Mouse (Mus musculus): ENCODE measurements around the gene Rspo3.

The Rspo3 gene

GRCm38 (mm10) chr10:29432935-29433453, 102.7 kb downstream of the Rspo3 start:
- no peak for DNase-seq (ENCODE audit: low read depth, low spot score)

GRCm38 (mm10) chr10:29426660-29427059, 109.0 kb downstream of the Rspo3 start:
- DNase-seq (ENCODE audit: low read depth, low spot score): no peak

- no peak for DNase-seq (ENCODE audit: low read depth, low spot score)
Measured at GRCm38 (mm10) chr10:29424571-29424970, 111.1 kb downstream of the Rspo3 start.

GRCm38 (mm10) chr10:29414361-29414760, 121.3 kb downstream of the Rspo3 start:
- DNase-seq (ENCODE audit: low read depth, low spot score): no peak

GRCm38 (mm10) chr10:29402656-29403268, 132.9 kb downstream of the Rspo3 start:
- DNase-seq (ENCODE audit: low read depth, low spot score): no peak

All from retina, postnatal 7 days (tissue).